Mouse (Mus musculus) forebrain, embryonic 11.5 days (tissue): ENCODE measurements around the gene Armc2. TPM values are rescaled to one million over a fixed set of nuclear protein-coding genes. Genes with fewer than 3 reads are reported as not detected.

Experiments
- ATAC-seq: fragments of 200-750 bp; cut with Nextera tagmentation; replicated peaks from 2 replicates; pipeline ENCODE4 v1.8.0; 2017; ENCODE audit warnings: moderate TSS enrichment; ENCODE audit not compliant: low FRiP score
- DNase-seq: peaks from one replicate; pipeline ENCODE4 v3.0.0-alpha.2; 2017; ENCODE audit warnings: low spot score
- H3K27ac ChIP-seq: fragments of 300-500 bp; sonication (generic); 2 replicates; pipeline ENCODE4 v1.5.1; 2014; ENCODE audit warnings: low read depth, low read length
- H3K27me3 ChIP-seq: fragments of 300-500 bp; sonication (generic); 2 replicates; pipeline ENCODE4 v1.6.1; 2014; ENCODE audit warnings: mild to moderate bottlenecking, low read length, mixed read lengths; ENCODE audit not compliant: control insufficient read depth, insufficient read depth
- H3K36me3 ChIP-seq: fragments of 300-500 bp; sonication (generic); 2 replicates; pipeline ENCODE4 v1.6.1; 2014; ENCODE audit warnings: mild to moderate bottlenecking, low read length, moderate library complexity, mixed read lengths; ENCODE audit not compliant: control insufficient read depth, insufficient read depth
- H3K4me1 ChIP-seq: fragments of 300-500 bp; sonication (generic); replicated peaks from 2 replicates; pipeline ENCODE4 v1.6.1; 2014; ENCODE audit warnings: low read length, mixed read lengths; ENCODE audit not compliant: control insufficient read depth, insufficient read depth
- H3K4me2 ChIP-seq: fragments of 300-500 bp; sonication (generic); 2 replicates; pipeline ENCODE4 v1.6.1; 2014; ENCODE audit warnings: low read depth, mild to moderate bottlenecking, low read length, moderate library complexity, mixed read lengths; ENCODE audit not compliant: severe bottlenecking
- H3K4me3 ChIP-seq: fragments of 300-500 bp; sonication (generic); 2 replicates; pipeline ENCODE4 v1.5.1; 2014; ENCODE audit warnings: low read depth, low read length
- H3K9ac ChIP-seq: fragments of 300-500 bp; sonication (generic); 2 replicates; pipeline ENCODE4 v1.6.1; 2014; ENCODE audit warnings: low read length
- H3K9me3 ChIP-seq: fragments of 300-500 bp; sonication (generic); 2 replicates; pipeline ENCODE4 v1.6.1; 2016; ENCODE audit warnings: low read length, mixed read lengths; ENCODE audit not compliant: control insufficient read depth
- WGBS: fragments of 180-500 bp; shearing (Covaris S2); extraction: QIAGEN DNeasy Blood & Tissue Kit; methylation state at CpG from one replicate; pipeline ENCODE4 v1.1.7; 2014; 5-methylcytosine and 5-hydroxymethylcytosine counted together
- polyA plus RNA-seq: library from polyadenylated mRNA; unstranded; fragments of >200 nt; fragmentation: Nextera tagmentation; extraction: Ambion mirVana; gene quantifications from 2 replicates; pipeline ENCODE4 v1.2.1, GENCODE M21; 2014

The Armc2 gene
- polyA plus RNA-seq, 1 experiment from 2014 or later, result 4.5 TPM

DNA sequence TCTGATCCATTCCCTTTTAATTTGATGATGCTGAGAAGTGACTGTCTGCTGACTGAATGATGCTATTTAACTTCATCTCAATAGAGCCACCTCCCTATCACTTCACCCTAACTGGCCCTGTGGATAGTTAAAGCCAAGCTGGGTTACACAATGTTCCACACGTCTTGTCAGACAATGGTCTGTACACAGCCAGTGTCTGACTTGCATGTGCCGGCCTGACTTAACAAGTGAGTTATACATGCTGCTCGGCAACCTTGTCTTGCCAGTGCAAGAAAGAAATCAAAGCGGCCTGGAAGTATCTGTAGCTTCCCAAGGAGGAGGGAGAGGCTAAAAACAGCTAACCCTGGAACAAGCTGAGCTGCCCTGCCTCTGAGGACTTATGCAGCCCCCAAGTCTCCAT, 136.8 kb downstream of the Armc2 start:
- Histone ChIP-seq H3K4me3 (no peak overlapping the region), H3K4me1 (0 out of 2 replicates have a peak, but pooled peaks cover 5% of the 10 kb centered on the region), H3K4me2 (no peak overlapping the region), H3K36me3 (no peaks in the 10 kb centered on the region), H3K27ac (no peak overlapping the region), H3K9ac (no peak overlapping the region), H3K9me3 (no peaks in the 10 kb centered on the region), H3K27me3 (no peaks in the 10 kb centered on the region)
- whole genome bisulfite sequencing, result 14% methylated on average over 4 of the region's 4 CpGs
- ATAC-seq (no peak), DNase-seq (no peak)

GRCm38 (mm10) chr10:41880777-41881176, 137.5 kb downstream of the Armc2 start:
- Histone ChIP-seq H3K9me3 (no peaks in the 10 kb centered on the region), H3K9ac (no peak overlapping the region), H3K36me3 (no peaks in the 10 kb centered on the region), H3K4me3 (no peak overlapping the region), H3K4me1 (0 out of 2 replicates have a peak, but pooled peaks cover 5% of the 10 kb centered on the region), H3K4me2 (no peak overlapping the region), H3K27ac (no peak overlapping the region), H3K27me3 (no peaks in the 10 kb centered on the region)
- WGBS, result 11% methylated on average over 1 of the region's 1 CpGs
- ATAC-seq (no peak), DNase-seq (no peak)

DNA sequence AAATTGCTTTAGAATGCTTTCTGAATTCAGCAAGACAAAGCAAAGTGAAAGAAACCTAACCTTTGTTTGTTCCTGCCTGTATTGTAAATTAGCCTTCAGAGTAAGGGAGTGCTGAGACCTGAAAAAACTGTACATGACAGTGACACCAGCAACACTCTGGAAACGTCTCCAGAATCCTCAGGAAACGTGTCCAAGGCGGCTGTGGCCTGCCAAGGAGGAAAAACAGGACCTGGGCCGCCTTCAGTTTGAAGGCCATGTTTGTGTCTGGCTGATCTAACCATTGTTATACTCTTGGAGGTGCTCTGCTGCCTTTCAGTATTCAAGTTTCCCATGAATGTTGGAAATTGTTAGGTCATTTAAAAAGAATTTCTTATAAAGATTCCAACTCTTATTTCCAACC, 138.0 kb downstream of the Armc2 start:
- WGBS, result 64% methylated on average over 4 of the region's 4 CpGs
- H3K27me3 ChIP-seq, result no peaks in the 10 kb centered on the region
- 0 out of 2 replicates have a peak, but pooled peaks cover 5% of the 10 kb centered on the region for H3K4me1 ChIP-seq
- H3K4me2 ChIP-seq, result no peak overlapping the region
- no peak overlapping the region for H3K9ac ChIP-seq
- H3K27ac ChIP-seq, result no peak overlapping the region
- ATAC-seq (no peak), DNase-seq (no peak)
- H3K4me3 ChIP-seq, result no peak overlapping the region
- H3K9me3 ChIP-seq, result no peaks in the 10 kb centered on the region
- H3K36me3 ChIP-seq, result no peaks in the 10 kb centered on the region

- no peak for DNase-seq
- WGBS, result 85% methylated on average over 1 of the region's 1 CpGs
- no peaks in the 10 kb centered on the region for H3K36me3 ChIP-seq
- H3K9me3 ChIP-seq, result no peaks in the 10 kb centered on the region
- no peak overlapping the region for H3K4me3 ChIP-seq
- no peak for ATAC-seq
- no peaks in the 10 kb centered on the region for H3K27me3 ChIP-seq
- H3K4me2 ChIP-seq, result no peak overlapping the region
- H3K27ac ChIP-seq, result no peak overlapping the region
- H3K4me1 ChIP-seq, result 0 out of 2 replicates have a peak, but pooled peaks cover 5% of the 10 kb centered on the region
- H3K9ac ChIP-seq, result no peak overlapping the region
Measured at GRCm38 (mm10) chr10:41879675-41880074, 138.6 kb downstream of the Armc2 start.

DNA sequence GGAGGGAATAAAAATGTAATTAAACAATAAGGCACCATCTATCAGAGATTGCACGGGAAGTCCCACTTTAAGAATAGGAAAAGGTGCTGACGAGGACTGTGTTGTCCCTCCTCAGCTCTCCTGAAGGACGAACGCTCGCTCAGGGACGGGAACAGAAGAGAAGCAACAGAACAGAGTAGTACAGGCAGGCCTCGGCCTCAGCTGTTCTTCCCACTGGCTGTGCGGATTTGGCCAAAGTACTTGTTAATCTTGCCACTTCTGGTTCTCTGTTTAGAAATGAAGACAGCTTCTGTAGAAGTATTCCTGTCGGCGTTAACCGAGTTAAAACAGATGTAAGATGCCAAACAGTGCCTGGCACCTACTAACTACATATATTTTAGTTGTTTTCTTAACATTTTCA, 139.9 kb downstream of the Armc2 start:
- no peaks in the 10 kb centered on the region for H3K36me3 ChIP-seq
- H3K27ac ChIP-seq, result no peak overlapping the region
- no peaks in the 10 kb centered on the region for H3K27me3 ChIP-seq
- 0 out of 2 replicates have a peak, but pooled peaks cover 5% of the 10 kb centered on the region for H3K4me1 ChIP-seq
- 88% methylated on average over 11 of the region's 11 CpGs for WGBS
- H3K9me3 ChIP-seq, result no peaks in the 10 kb centered on the region
- H3K4me2 ChIP-seq, result no peak overlapping the region
- DNase-seq (no peak), ATAC-seq (no peak)
- H3K4me3 ChIP-seq, result no peak overlapping the region
- H3K9ac ChIP-seq, result no peak overlapping the region

DNA sequence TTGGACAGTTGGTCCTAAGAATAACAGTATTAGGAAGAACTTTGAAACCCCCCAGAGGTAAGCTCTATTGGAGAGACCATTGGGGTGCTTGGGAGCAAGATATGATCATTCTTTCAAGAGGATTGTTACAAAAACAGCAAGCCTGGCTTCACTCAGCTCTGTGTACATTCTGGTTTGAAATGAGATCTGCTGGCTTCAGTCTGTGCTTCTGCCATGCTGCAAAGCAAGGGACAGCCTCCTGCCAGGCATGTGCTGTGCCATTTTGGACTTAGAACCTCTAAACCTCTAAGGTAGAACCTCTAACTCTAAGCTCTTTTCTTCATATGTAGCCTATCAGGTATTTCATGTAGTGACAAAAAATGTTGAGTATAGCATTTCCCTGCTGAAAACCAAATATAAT, 142.6 kb downstream of the Armc2 start:
- ATAC-seq, result no peak

DNA sequence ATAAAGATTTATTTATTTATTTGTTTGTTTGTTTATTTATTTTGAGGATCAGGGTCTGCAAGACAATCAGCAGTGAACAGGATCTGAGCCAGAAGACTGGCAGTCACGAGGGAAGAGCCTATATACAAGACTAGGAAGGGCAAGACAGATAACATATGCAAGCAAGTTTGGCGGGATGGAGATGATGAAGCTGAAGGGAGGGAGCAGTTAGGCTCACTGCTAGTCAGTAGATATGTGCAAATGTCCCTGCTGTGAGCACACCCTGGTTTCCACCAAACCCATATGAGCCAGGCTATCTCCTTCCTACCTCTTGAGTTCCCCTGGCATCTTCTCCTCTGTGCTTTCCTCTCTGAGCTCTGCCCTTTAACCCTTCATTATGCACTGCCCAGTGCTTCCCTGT, 146.7 kb downstream of the Armc2 start:
- Histone ChIP-seq H3K9me3 (no peaks in the 10 kb centered on the region), H3K4me3 (no peak overlapping the region), H3K27ac (no peak overlapping the region), H3K4me1 (no peaks in the 10 kb centered on the region), H3K27me3 (no peaks in the 10 kb centered on the region), H3K9ac (no peak overlapping the region), H3K36me3 (no peaks in the 10 kb centered on the region), H3K4me2 (no peak overlapping the region)
- ATAC-seq (no peak), DNase-seq (no peak)
- 78% methylated on average over 2 of the region's 2 CpGs for WGBS

More for the DNA sequence above, 142.6 kb downstream of the Armc2 start:
- Histone ChIP-seq H3K4me2 (no peak overlapping the region), H3K9ac (no peak overlapping the region), H3K27me3 (no peaks in the 10 kb centered on the region), H3K4me3 (no peak overlapping the region), H3K27ac (no peak overlapping the region), H3K9me3 (no peaks in the 10 kb centered on the region), H3K4me1 (no peaks in the 10 kb centered on the region), H3K36me3 (no peaks in the 10 kb centered on the region)
- DNase-seq, result no peak

- no peak overlapping the region for H3K4me2 ChIP-seq
- no peaks in the 10 kb centered on the region for H3K4me1 ChIP-seq
- H3K27me3 ChIP-seq, result no peaks in the 10 kb centered on the region
- no peak for DNase-seq
- H3K4me3 ChIP-seq, result no peak overlapping the region
- ATAC-seq, result no peak
- H3K9ac ChIP-seq, result no peak overlapping the region
- no peaks in the 10 kb centered on the region for H3K36me3 ChIP-seq
- H3K27ac ChIP-seq, result no peak overlapping the region
- 54% methylated on average over 2 of the region's 2 CpGs for WGBS
- H3K9me3 ChIP-seq, result no peaks in the 10 kb centered on the region
Measured at GRCm38 (mm10) chr10:41870101-41870500, 148.1 kb downstream of the Armc2 start.

DNA sequence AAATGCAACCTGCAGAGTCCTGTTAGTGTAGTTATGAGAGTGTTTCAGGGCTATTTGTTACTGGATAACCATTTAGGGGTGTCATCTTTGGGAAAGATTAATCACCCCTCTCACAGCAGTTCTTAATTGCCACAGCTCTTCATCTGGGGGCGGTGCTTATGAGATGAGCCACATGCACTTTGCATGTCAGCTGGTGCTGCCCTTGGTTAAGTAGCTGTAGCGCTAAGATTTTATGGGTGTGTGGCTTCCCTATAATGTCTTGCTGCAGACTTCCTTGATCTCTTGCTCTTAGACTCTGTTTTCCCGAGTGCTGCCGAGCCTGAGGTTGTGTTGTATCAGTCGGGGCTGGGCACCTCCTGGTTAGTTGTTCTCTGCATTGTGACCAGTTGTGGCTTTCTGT, 150.3 kb downstream of the Armc2 start:
- Histone ChIP-seq H3K4me3 (no peak overlapping the region), H3K27me3 (no peaks in the 10 kb centered on the region), H3K36me3 (no peaks in the 10 kb centered on the region), H3K4me2 (no peak overlapping the region), H3K4me1 (no peaks in the 10 kb centered on the region), H3K9me3 (no peaks in the 10 kb centered on the region), H3K27ac (no peak overlapping the region), H3K9ac (no peak overlapping the region)
- DNase-seq (no peak), ATAC-seq (no peak)
- WGBS, result 72% methylated on average over 5 of the region's 5 CpGs
